In the genomic region with DNA sequence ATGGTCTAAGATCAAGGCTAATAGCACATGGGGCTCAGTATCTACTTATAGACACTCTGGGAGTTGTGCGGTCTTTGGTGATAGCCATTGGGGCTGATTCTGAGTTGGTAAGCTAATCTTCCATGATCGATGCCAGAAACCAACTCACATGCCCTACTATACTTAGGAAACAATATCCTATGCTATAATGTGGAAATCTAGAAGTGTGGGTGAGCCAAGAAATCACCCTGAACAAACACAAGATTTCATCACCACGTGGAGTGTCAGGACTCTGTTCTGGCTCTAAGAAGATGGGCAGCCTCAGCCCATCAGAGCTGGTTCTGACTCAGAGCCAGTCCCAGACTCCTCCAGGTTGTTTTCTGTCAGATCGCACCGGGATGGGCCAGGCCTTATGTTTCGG, we compare ENCODE assay signal across 13 mouse cellular contexts.
"Had no signal": no experiment of that assay in that cellular context is flagged by ENCODE, and none has a peak within 500 bp of the region (broad histone marks: within the 10 kb centered on the region; RNA-seq: fewer than 3 reads in every experiment).

No protein-coding gene starts in this region.

- ATAC-seq: liver, embryonic 12.5 days; midbrain, embryonic 13.5 days had no signal

- H3K4me3 ChIP-seq: layer of hippocampus, adult 2 months; liver, embryonic 12.5 days; midbrain, embryonic 13.5 days; myocyte; neural tube, embryonic 15.5 days had no signal

- H3K36me3 ChIP-seq: liver, embryonic 12.5 days; midbrain, embryonic 13.5 days; neural tube, embryonic 15.5 days had no signal

- H3K4me2 ChIP-seq: liver, embryonic 12.5 days; midbrain, embryonic 13.5 days; neural tube, embryonic 15.5 days had no signal

- H3K27ac ChIP-seq: kidney, postnatal 0 days; layer of hippocampus, adult 2 months; liver, embryonic 12.5 days; midbrain, embryonic 13.5 days; neural tube, embryonic 15.5 days had no signal

- H3K27me3 ChIP-seq: liver, embryonic 12.5 days; midbrain, embryonic 13.5 days; neural tube, embryonic 15.5 days had no signal

- H3K9ac ChIP-seq: liver, embryonic 12.5 days; midbrain, embryonic 13.5 days; neural tube, embryonic 15.5 days had no signal

- H3K9me3 ChIP-seq: liver, embryonic 12.5 days; midbrain, embryonic 13.5 days; neural tube, embryonic 15.5 days had no signal

- H3K4me1 ChIP-seq: liver, embryonic 12.5 days; midbrain, embryonic 13.5 days; neural tube, embryonic 15.5 days had no signal

- DNase-seq: kidney, adult 11 months; kidney, adult 9 months; kidney, postnatal 4 days; right cerebral cortex, adult 18-20 months; right cerebral cortex, postnatal 25 days; thymus, adult 18-20 months; thymus, postnatal 14 days had no signal
